Mouse (Mus musculus): ENCODE measurements around the gene Trim40. TPM values are rescaled to one million over a fixed set of nuclear protein-coding genes. Genes with fewer than 3 reads are reported as not detected.

Gene Trim40
- polyA plus RNA-seq (2017; shearing (Covaris generic)) = not detected

GRCm38 (mm10) chr17:36890073-36890903, at the start of gene Trim40:
Gene Trim40 (minus strand): TSS chr17:36890123.

DNA sequence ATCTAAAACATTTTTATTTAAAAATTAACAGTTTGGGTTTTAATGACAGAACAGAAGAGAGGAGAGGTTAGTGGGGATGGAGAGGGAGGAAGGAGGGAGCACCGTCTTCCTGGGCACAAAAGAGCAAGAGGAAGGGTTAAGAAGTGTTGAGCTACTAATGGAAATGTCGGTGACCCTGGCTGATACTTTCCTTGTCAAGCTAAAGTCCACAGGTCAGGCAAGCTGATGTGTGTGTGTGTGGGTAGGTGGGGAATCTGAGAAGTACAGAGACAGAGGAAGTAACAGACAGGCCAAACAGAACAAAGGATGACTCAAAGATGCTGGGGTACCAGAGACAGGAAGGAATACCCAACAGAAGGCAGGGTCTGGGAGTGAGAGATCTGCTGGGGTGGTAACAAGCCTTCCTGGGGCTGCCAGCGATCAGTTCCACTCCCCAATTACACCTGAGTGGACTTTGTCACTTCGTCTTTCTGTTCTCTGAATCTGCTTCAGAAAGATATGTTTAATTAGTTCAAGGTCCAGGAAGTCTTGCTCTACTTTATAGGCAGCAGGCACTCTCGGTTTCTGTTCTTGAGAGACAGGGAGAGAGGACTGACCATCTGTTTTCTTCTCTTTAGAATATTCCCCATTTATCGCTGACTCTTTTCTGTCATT, 7.8 kb upstream of the Trim40 start, which contains the start of gene Trim31:
Gene Trim31 (plus strand): TSS at position 567 of the 654 bp plus-strand sequence.

GRCm38 (mm10) chr17:36869284-36869954, 20.5 kb downstream of the Trim40 start, which contains the start of gene Trim10:
Gene Trim10 (plus strand): TSS chr17:36869574.

DNA sequence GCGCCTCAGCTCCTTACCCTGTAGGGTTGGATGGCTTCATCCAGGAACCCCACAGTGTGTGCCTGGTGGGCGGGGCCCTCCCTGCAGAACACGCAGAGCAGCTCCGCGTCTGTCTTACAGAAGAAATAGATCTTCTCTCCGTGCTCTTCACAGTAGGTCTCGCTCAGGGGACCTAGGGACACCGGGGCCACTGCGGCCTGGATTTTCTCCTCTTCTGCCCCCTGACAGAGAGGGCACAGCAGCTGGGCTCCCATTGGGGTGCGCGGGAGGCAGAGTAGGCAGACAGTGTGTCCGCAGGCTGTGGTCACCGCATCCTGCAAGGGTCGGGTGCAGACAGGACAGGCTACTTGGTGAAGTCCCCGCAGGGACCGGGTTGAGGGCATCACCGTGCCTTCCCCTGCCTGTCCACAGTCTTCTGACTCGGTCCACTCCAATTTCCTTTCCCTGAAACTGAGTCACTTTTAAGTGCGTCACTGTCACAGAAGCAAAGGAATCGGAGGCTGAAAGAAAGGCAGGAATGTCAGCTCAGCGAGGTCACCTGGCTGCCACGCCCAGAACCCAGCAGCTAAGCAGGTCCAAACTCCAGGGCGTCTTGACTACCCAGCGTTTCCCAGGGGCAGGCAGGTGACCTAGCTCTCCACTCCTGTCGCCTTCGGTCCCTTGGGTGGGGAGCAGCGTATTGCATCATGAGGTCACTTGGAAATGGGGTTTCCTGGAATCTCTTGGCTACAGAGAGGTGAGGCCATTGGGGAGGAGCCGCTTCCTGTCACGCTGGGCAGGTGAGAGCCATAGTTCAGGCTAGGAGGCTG, 23.0 kb downstream of the Trim40 start, which contains the start of gene Trim15:
Gene Trim15 (minus strand): TSS at position 492 of the 809 bp plus-strand sequence.

DNA sequence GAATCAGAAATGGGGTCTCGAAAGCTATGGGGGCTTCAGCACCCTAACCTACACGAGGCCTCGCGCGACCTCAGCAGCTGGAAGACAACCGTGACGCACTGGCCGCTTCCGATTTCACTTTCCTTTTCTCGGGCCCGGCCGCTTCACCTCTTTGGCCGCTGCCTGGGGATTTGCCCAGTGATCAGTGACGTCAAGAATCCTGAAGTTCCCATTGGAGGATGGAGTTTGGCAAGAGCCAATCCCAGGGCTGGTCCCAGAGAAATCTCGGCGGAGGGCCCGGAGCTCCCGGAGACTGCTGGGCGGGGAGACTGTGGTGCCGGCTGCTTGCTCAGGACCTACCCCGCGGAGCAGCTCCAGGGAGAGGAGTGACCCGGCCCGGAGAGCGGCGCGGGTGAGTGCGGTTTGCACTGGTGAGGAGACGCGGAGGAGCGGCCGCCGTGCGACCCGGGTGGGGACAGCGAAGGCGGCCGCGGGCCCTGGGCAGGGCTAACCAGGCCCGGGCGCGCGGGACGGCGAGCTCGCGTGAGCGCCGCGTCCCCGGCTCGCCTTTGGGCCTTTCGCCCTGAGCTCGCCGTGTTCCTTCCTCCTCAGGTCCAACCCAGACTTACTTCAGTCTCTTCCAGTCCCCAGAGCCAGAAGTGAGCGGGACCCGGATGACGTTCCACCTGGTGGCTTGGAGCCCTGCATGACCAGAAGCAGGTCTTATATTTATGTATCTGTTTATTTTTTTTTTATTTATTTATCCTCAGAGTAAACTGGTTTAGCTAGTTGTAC, 52.9 kb downstream of the Trim40 start, which contains the start of gene Trim26:
Gene Trim26 (plus strand): TSS at position 261 of the 774 bp plus-strand sequence.

Other genes starting within 250 kb of the Trim40 start
- not detected for gene H2-M9, start 247.5 kb downstream of the Trim40 start, polyA plus RNA-seq (2017; shearing (Covaris generic))
- gene H2-M1, start 217.9 kb downstream of the Trim40 start, polyA plus RNA-seq (2017; shearing (Covaris generic)) = not detected
- not detected for gene H2-M10.5, start 117.2 kb downstream of the Trim40 start, polyA plus RNA-seq (2017; shearing (Covaris generic))
- not detected for gene H2-M10.6, start 78.0 kb downstream of the Trim40 start, polyA plus RNA-seq (2017; shearing (Covaris generic))
- 133 TPM for gene Trim26, start 53.0 kb downstream of the Trim40 start, polyA plus RNA-seq (2017; shearing (Covaris generic))
- gene Trim15, start 22.9 kb downstream of the Trim40 start, polyA plus RNA-seq (2017; shearing (Covaris generic)) = 0.43 TPM
- gene Trim10, start 20.5 kb downstream of the Trim40 start, polyA plus RNA-seq (2017; shearing (Covaris generic)) = 0.07 TPM
- gene Trim31, start 8.0 kb upstream of the Trim40 start, polyA plus RNA-seq (2017; shearing (Covaris generic)) = not detected
- gene Rnf39, start 52.8 kb upstream of the Trim40 start, polyA plus RNA-seq (2017; shearing (Covaris generic)) = 0.17 TPM
- 126 TPM for gene Ppp1r11, start 61.6 kb upstream of the Trim40 start, polyA plus RNA-seq (2017; shearing (Covaris generic))
- 85.3 TPM for gene Znrd1, start 68.4 kb upstream of the Trim40 start, polyA plus RNA-seq (2017; shearing (Covaris generic))
- 6.6 TPM for gene Znrd1as, start 68.5 kb upstream of the Trim40 start, polyA plus RNA-seq (2017; shearing (Covaris generic))
- not detected for gene 2410137M14Rik, start 91.1 kb upstream of the Trim40 start, polyA plus RNA-seq (2017; shearing (Covaris generic))
- not detected for gene H2-M5, start 99.4 kb upstream of the Trim40 start, polyA plus RNA-seq (2017; shearing (Covaris generic))
- not detected for gene Zfp57, start 111.0 kb upstream of the Trim40 start, polyA plus RNA-seq (2017; shearing (Covaris generic))
- gene Mog, start 133.3 kb upstream of the Trim40 start, polyA plus RNA-seq (2017; shearing (Covaris generic)) = not detected
- 12.6 TPM for gene Gabbr1, start 155.8 kb upstream of the Trim40 start, polyA plus RNA-seq (2017; shearing (Covaris generic))
- 0.20 TPM for gene Olfr90, start 198.4 kb upstream of the Trim40 start, polyA plus RNA-seq (2017; shearing (Covaris generic))
- gene Olfr91, start 208.2 kb upstream of the Trim40 start, polyA plus RNA-seq (2017; shearing (Covaris generic)) = not detected
- not detected for gene Olfr92, start 230.0 kb upstream of the Trim40 start, polyA plus RNA-seq (2017; shearing (Covaris generic))

Measured in CD4-positive, CD25-positive, alpha-beta regulatory T cell (primary cell).